Mouse (Mus musculus): Measurements from ENCODE around the gene Taf11. TPM values are rescaled to one million over a fixed set of nuclear protein-coding genes. Genes with fewer than 3 reads are reported as not detected.

The Taf11 gene
- total and polyA plus RNA-seq, 2 experiments from 2014 or later = 12.1 to 39.9 TPM

- no peak overlapping the region for H3K4me2 ChIP-seq (ENCODE audit: low read depth, low read length)
- H3K9me3 ChIP-seq (replicated peaks; ENCODE audit: control insufficient read depth, low read length) = no peaks in the 10 kb centered on the region
- H3K36me3 ChIP-seq (replicated peaks; ENCODE audit: control insufficient read depth, insufficient read depth, low read length) = no peaks in the 10 kb centered on the region
- 45% methylated on average over 5 of the region's 5 CpGs for whole genome bisulfite sequencing
- H3K4me1 ChIP-seq (ENCODE audit: control insufficient read depth, insufficient read depth) = peaks cover 50% of the 10 kb centered on the region
- DNase-seq (ENCODE audit: low spot score) = no peak
- no peaks in the 10 kb centered on the region for H3K27me3 ChIP-seq (ENCODE audit: control insufficient read depth, insufficient read depth, low read length)
- TF ChIP-seq CTCF (IDR thresholded peaks at IDR 0.05; ENCODE audit: low read depth) = no peak
- no peak for TF ChIP-seq EP300 (IDR thresholded peaks at IDR 0.05; ENCODE audit: low read depth)
- peak overlapping the region; percentile 77 for H3K27ac ChIP-seq (ENCODE audit: low read depth)
- no peak for ATAC-seq (ENCODE audit: insufficient read depth, low read depth)
- no peak overlapping the region for H3K4me3 ChIP-seq (ENCODE audit: low read depth, low read length)
- H3K9ac ChIP-seq (replicated peaks; ENCODE audit: low read depth, low read length) = peak overlapping the region; percentile 26; the same call in 1 of the 2 replicates
Measured at GRCm38 (mm10) chr17:27939028-27939427, 29.4 kb upstream of the Taf11 start.

- H3K27me3 ChIP-seq (ENCODE audit: control insufficient read depth, insufficient read depth, low read length) = no peaks in the 10 kb centered on the region
- H3K4me1 ChIP-seq (ENCODE audit: control insufficient read depth, insufficient read depth) = peaks cover 50% of the 10 kb centered on the region
- no peaks in the 10 kb centered on the region for H3K36me3 ChIP-seq (replicated peaks; ENCODE audit: control insufficient read depth, insufficient read depth, low read length)
- no peaks in the 10 kb centered on the region for H3K9me3 ChIP-seq (replicated peaks; ENCODE audit: control insufficient read depth, low read length)
- H3K4me2 ChIP-seq (ENCODE audit: low read depth, low read length) = no peak overlapping the region
- no peak overlapping the region for H3K4me3 ChIP-seq (ENCODE audit: low read depth, low read length)
- peak overlapping the region; percentile 26; the same call in 1 of the 2 replicates for H3K9ac ChIP-seq (replicated peaks; ENCODE audit: low read depth, low read length)
- 46% methylated on average over 12 of the region's 12 CpGs for WGBS
- DNase-seq (ENCODE audit: low spot score) = no peak
- ATAC-seq (ENCODE audit: insufficient read depth, low read depth) = peak; percentile 12; the same call in 1 of the 2 replicates
- H3K27ac ChIP-seq (ENCODE audit: low read depth) = peak overlapping the region; percentile 77
- no peak for TF ChIP-seq EP300 (IDR thresholded peaks at IDR 0.05; ENCODE audit: low read depth)
Measured at GRCm38 (mm10) chr17:27938121-27938754, 28.6 kb upstream of the Taf11 start.

GRCm38 (mm10) chr17:27937054-27937615, 27.5 kb upstream of the Taf11 start:
- TF ChIP-seq CTCF (IDR thresholded peaks at IDR 0.05; ENCODE audit: low read depth) = no peak
- no peak for TF ChIP-seq EP300 (IDR thresholded peaks at IDR 0.05; ENCODE audit: low read depth)
- no peaks in the 10 kb centered on the region for H3K27me3 ChIP-seq (ENCODE audit: control insufficient read depth, insufficient read depth, low read length)
- H3K4me1 ChIP-seq (ENCODE audit: control insufficient read depth, insufficient read depth) = peaks cover 50% of the 10 kb centered on the region
- no peak overlapping the region for H3K4me2 ChIP-seq (ENCODE audit: low read depth, low read length)
- peak overlapping the region; percentile 77 for H3K27ac ChIP-seq (ENCODE audit: low read depth)
- H3K9me3 ChIP-seq (replicated peaks; ENCODE audit: control insufficient read depth, low read length) = no peaks in the 10 kb centered on the region
- no peak for ATAC-seq (ENCODE audit: insufficient read depth, low read depth)
- DNase-seq (ENCODE audit: low spot score) = no peak
- H3K36me3 ChIP-seq (replicated peaks; ENCODE audit: control insufficient read depth, insufficient read depth, low read length) = no peaks in the 10 kb centered on the region
- H3K9ac ChIP-seq (replicated peaks; ENCODE audit: low read depth, low read length) = no peak overlapping the region
- WGBS = 77% methylated on average over 4 of the region's 4 CpGs
- H3K4me3 ChIP-seq (ENCODE audit: low read depth, low read length) = no peak overlapping the region

- 71% methylated on average over 3 of the region's 3 CpGs for WGBS
- Histone ChIP-seq H3K4me1 (ENCODE audit: control insufficient read depth, insufficient read depth) (peaks cover 38% of the 10 kb centered on the region), H3K4me2 (ENCODE audit: low read depth, low read length) (no peak overlapping the region), H3K36me3 (replicated peaks; ENCODE audit: control insufficient read depth, insufficient read depth, low read length) (no peaks in the 10 kb centered on the region), H3K4me3 (ENCODE audit: low read depth, low read length) (no peak overlapping the region), H3K27me3 (ENCODE audit: control insufficient read depth, insufficient read depth, low read length) (no peaks in the 10 kb centered on the region), H3K9ac (replicated peaks; ENCODE audit: low read depth, low read length) (no peak overlapping the region), H3K9me3 (replicated peaks; ENCODE audit: control insufficient read depth, low read length) (no peaks in the 10 kb centered on the region), H3K27ac (ENCODE audit: low read depth) (no peak overlapping the region)
- ATAC-seq (ENCODE audit: insufficient read depth, low read depth) (no peak), DNase-seq (ENCODE audit: low spot score) (no peak)
- TF ChIP-seq CTCF (IDR thresholded peaks at IDR 0.05; ENCODE audit: low read depth) (no peak), EP300 (IDR thresholded peaks at IDR 0.05; ENCODE audit: low read depth) (no peak)
Measured at GRCm38 (mm10) chr17:27935091-27935490, 25.4 kb upstream of the Taf11 start.

- H3K27ac ChIP-seq (ENCODE audit: low read depth) = peak overlapping the region; percentile 18; the same call in 1 of the 2 replicates
Measured at GRCm38 (mm10) chr17:27934136-27934910, 24.7 kb upstream of the Taf11 start.

More at GRCm38 (mm10) chr17:27934136-27934910, 24.7 kb upstream of the Taf11 start:
- Histone ChIP-seq H3K4me1 (ENCODE audit: control insufficient read depth, insufficient read depth) (peaks cover 30% of the 10 kb centered on the region), H3K27me3 (ENCODE audit: control insufficient read depth, insufficient read depth, low read length) (no peaks in the 10 kb centered on the region), H3K36me3 (replicated peaks; ENCODE audit: control insufficient read depth, insufficient read depth, low read length) (no peaks in the 10 kb centered on the region), H3K4me2 (ENCODE audit: low read depth, low read length) (no peak overlapping the region), H3K4me3 (ENCODE audit: low read depth, low read length) (no peak overlapping the region), H3K9me3 (replicated peaks; ENCODE audit: control insufficient read depth, low read length) (no peaks in the 10 kb centered on the region), H3K9ac (replicated peaks; ENCODE audit: low read depth, low read length) (no peak overlapping the region)
- no peak for TF ChIP-seq EP300 (IDR thresholded peaks at IDR 0.05; ENCODE audit: low read depth)
- no peak for TF ChIP-seq CTCF (IDR thresholded peaks at IDR 0.05; ENCODE audit: low read depth)
- ATAC-seq (ENCODE audit: insufficient read depth, low read depth) = no peak
- 81% methylated on average over 10 of the region's 10 CpGs for WGBS
- DNase-seq (ENCODE audit: low spot score) = no peak
